In the genomic region with DNA sequence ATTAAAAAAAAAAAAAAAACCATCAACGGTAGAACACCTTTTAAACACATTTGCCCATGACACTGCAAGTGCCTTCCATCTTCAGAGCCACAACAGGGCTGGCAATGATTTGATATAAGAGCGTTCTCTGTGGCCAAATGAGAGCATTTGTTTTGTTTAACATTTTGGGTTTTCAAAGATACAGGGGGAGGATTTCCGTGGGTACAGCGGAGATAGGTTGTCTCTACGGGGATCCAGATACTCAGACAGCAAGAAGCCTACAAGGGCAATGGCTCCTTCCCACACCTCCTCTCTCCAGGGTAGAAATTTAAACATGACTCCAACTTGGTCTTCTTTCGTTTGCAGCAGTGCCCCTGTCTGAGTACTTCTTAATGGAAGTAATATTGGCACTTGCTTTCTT, we compare ENCODE assay signal across 19 mouse cellular contexts. TPM values are rescaled to one million over a fixed set of nuclear protein-coding genes. Genes with fewer than 3 reads are reported as not detected.
DNase-seq lines count a peak whose midpoint lies in the region; ATAC-seq and TF ChIP-seq lines count a peak whose summit lies in the region.
"Had no signal": no experiment of that assay in that cellular context is flagged by ENCODE, and none has a peak within 500 bp of the region (broad histone marks: within the 10 kb centered on the region; RNA-seq: fewer than 3 reads in every experiment).

No protein-coding gene starts in this region.

- ATAC-seq in inflammation-experienced regulatory T-cells, adult 6 months, result peak; percentile 32
- no peak for ATAC-seq in intestine, postnatal 0 days

- TF ChIP-seq CTCF in left cerebral cortex, adult 2 months (IDR thresholded peaks at IDR 0.05), result no peak
- no peak for TF ChIP-seq CTCF in intestine, postnatal 0 days (IDR thresholded peaks at IDR 0.05; ENCODE audit: low read depth)

- no peak overlapping the region for H3K9ac ChIP-seq in intestine, postnatal 0 days (ENCODE audit: low read depth, low read length)
- H3K9ac ChIP-seq: embryonic facial prominence, embryonic 12.5 days had no signal

- H3K27me3 ChIP-seq in intestine, postnatal 0 days (replicated peaks; ENCODE audit: control insufficient read depth, insufficient read depth, low read length), result no peaks in the 10 kb centered on the region
- H3K27me3 ChIP-seq: embryonic facial prominence, embryonic 12.5 days had no signal

- no peaks in the 10 kb centered on the region for H3K36me3 ChIP-seq in intestine, postnatal 0 days (ENCODE audit: control insufficient read depth, insufficient read depth)
- H3K36me3 ChIP-seq: embryonic facial prominence, embryonic 12.5 days; heart, embryonic 10.5 days had no signal

- H3K4me3 ChIP-seq in left cerebral cortex, adult 2 months, result no peak overlapping the region
- H3K4me3 ChIP-seq in intestine, postnatal 0 days (ENCODE audit: low read depth, low read length), result no peak overlapping the region
- H3K4me3 ChIP-seq: embryonic facial prominence, embryonic 12.5 days; heart, embryonic 10.5 days had no signal

- peak overlapping the region; percentile 74; the same call in 1 of the 2 replicates for H3K27ac ChIP-seq in left cerebral cortex, adult 2 months
- H3K27ac ChIP-seq in intestine, postnatal 0 days (ENCODE audit: low read depth, low read length), result no peak overlapping the region
- H3K27ac ChIP-seq: embryonic facial prominence, embryonic 12.5 days; heart, embryonic 10.5 days had no signal

- no peaks in the 10 kb centered on the region for H3K9me3 ChIP-seq in intestine, postnatal 0 days (ENCODE audit: control insufficient read depth)
- H3K9me3 ChIP-seq: embryonic facial prominence, embryonic 12.5 days; heart, embryonic 10.5 days had no signal

- no peaks in the 10 kb centered on the region for H3K4me1 ChIP-seq in intestine, postnatal 0 days (replicated peaks; ENCODE audit: control insufficient read depth, insufficient read depth, low read length)

- intact Hi-C loops in left cerebral cortex, adult 2 months (cut with DNase I), result loop anchor here (5.0 kb wide), 3 partner anchors 1309 to 1944 kb away; no protein-coding TSS in a partner anchor
- intact Hi-C loops in gastrocnemius, postnatal 36 days (cut with DNase I), result no loop called here

- WGBS in intestine, postnatal 0 days, result 78% methylated on average over 6 of the region's 6 CpGs

- DNase-seq in left cerebral cortex, adult 2 months (ENCODE audit: extremely low spot score in 1 of 2, low spot score in 2 of 2), result no peak
- DNase-seq in left cerebral cortex, adult 18-20 months (ENCODE audit: low spot score in 2 of 2), result no peak
- peak; percentile 72 for DNase-seq in CD4-positive, CD25-positive, alpha-beta regulatory T cell, adult 2 months (ENCODE audit: low read depth, low spot score)
- DNase-seq in T-cell, adult 2 months (ENCODE audit: low spot score), result peak; percentile 66
- no peak for DNase-seq in gastrocnemius, postnatal 36 days
- DNase-seq: cerebellum, postnatal 25 days; gastrocnemius, postnatal 14 days; heart, postnatal 14 days; kidney, adult 11 months; kidney, postnatal 10 days; layer of hippocampus, adult 9-11 months; liver; lung, adult 18-20 months; lung, postnatal 4 days; thymus, adult 18-20 months had no signal

- H3K4me2 ChIP-seq in intestine, postnatal 0 days (replicated peaks; ENCODE audit: low read depth), result no peak overlapping the region

RNA-seq across cellular contexts. Expression of a gene that starts 7.2 kb away (rescaled TPM):
- total RNA-seq in left cerebral cortex, adult 2 months (2021), result 10 to 100 TPM; 57.8 to 69.0 TPM
- total RNA-seq in left cerebral cortex, adult 18-20 months (2021), result 10 to 100 TPM; 60.4 to 75.6 TPM
- polyA plus RNA-seq in inflammation-experienced regulatory T-cells, adult 6 months (2017; shearing (Covaris generic)), result 10 to 100 TPM; 26.0 to 46.3 (median 40.8) TPM
- 5.2 TPM in 2 replicates for polyA plus RNA-seq in intestine, postnatal 0 days (2015; fragmentation: Nextera tagmentation; extraction: Ambion mirVana)
- 1 to 10 TPM in 1 of 2 experiments, not detected in 1; 1.3 TPM for total RNA-seq in gastrocnemius, postnatal 36 days (2021)

Comparison
In these comparisons a context has a peak if more than half of its experiments do, and no peak if none do; other contexts are left out.
1. DNase-seq: peak in CD4-positive, CD25-positive, alpha-beta regulatory T cell, adult 2 months (single experiment) and T-cell, adult 2 months (single experiment); none in left cerebral cortex, adult 2 months (0 of 2), left cerebral cortex, adult 18-20 months (0 of 2) and gastrocnemius, postnatal 36 days (0 of 2).
2. RNA of a gene that starts 7.2 kb away (total RNA-seq): 60.4 to 75.6 TPM in left cerebral cortex, adult 18-20 months and 57.8 to 69.0 TPM in left cerebral cortex, adult 2 months; 1.3 TPM in gastrocnemius, postnatal 36 days; every median in the first group is over 10 times any median in the second.